Mouse (Mus musculus): ENCODE results near the gene Zfp319. TPM values are rescaled to one million over a fixed set of nuclear protein-coding genes. Genes with fewer than 3 reads are reported as not detected.

Zfp319 gene
- polyA plus RNA-seq, 1 experiment = 7.4 TPM

DNA sequence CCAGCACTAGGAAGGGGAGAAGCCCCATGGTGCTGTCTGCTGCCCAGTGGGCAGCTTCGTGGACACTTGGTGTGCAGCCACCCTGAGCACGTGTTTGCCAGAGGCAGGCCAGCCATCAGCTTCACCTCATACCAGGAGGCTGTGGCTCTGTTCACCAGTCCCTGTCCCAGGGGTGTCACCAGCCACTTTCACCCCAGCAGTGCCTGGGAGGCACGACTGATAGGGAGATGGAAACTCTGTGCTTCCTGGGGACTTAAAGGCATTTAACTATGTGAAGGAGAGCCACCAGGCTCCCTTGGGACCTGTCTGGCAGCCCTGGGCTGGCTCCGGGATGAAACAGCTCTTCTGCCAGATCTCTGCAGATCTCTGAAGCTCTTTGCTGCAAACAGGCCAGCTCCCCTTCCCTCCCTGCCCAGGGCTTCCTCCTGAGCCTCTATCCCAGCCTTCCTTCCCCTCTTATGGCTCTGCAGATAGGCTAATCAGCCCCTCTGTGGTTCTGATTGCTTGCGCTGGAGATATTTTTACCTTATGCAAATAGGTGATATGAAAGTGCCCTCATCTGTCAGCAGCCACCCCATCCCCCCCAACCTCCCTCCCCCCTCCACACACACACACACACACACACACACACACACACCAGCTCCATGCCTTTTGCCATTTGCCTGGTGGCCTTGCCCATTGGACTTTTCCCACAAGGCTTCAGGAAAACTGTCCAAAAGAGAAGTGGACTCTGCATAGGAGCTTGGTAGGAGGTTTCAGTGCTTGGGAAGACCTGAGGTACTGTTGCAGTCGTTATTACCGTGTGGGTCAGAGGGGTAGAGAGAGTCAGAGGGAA is 28.6 kb upstream of the Zfp319 start:
- Histone ChIP-seq H3K4me3 (no peak overlapping the region), H3K4me2 (ENCODE audit: low read depth) (no peak overlapping the region), H3K27me3 (ENCODE audit: control insufficient read depth, insufficient read depth, insufficient read length) (no peaks in the 10 kb centered on the region), H3ac (ENCODE audit: control insufficient read depth, insufficient read length) (no peak overlapping the region), H3K36me3 (ENCODE audit: control insufficient read depth, insufficient read depth) (no peaks in the 10 kb centered on the region), H3K79me2 (ENCODE audit: control insufficient read depth, insufficient read depth) (peaks cover 10% of the 10 kb centered on the region)
- TF ChIP-seq USF1 (IDR thresholded peaks at IDR 0.05; ENCODE audit: low read depth) (no peak), MYOD1 (IDR thresholded peaks at IDR 0.05; ENCODE audit: control insufficient read depth in 1 of 3, insufficient read length in 2 of 3, low read depth in 2 of 3) (no peak), MAX (IDR thresholded peaks at IDR 0.05; ENCODE audit: low read depth) (no peak), SRF (IDR thresholded peaks at IDR 0.05; ENCODE audit: control insufficient read depth, insufficient read length, low read depth) (no peak), CEBPB (IDR thresholded peaks at IDR 0.05; ENCODE audit: insufficient read depth, poor library complexity, severe bottlenecking) (no peak), TCF12 (IDR thresholded peaks at IDR 0.05; ENCODE audit: insufficient read depth, poor library complexity, severe bottlenecking) (no peak), POLR2AphosphoS2 (IDR thresholded peaks at IDR 0.05; ENCODE audit: insufficient read length, low read depth) (no peak), E2F4 (IDR thresholded peaks at IDR 0.05; ENCODE audit: insufficient read depth) (no peak), REST (IDR thresholded peaks at IDR 0.05; ENCODE audit: insufficient read depth, insufficient read length) (no peak), TCF3 (IDR thresholded peaks at IDR 0.05; ENCODE audit: insufficient read length, low read depth) (no peak), POLR2A (IDR thresholded peaks at IDR 0.05; ENCODE audit: insufficient read length, low read depth) (no peak), MYOG (IDR thresholded peaks at IDR 0.05; ENCODE audit: control insufficient read depth in 1 of 3, insufficient read depth in 1 of 3, insufficient read length in 2 of 3, low read depth in 2 of 3) (no peak)

DNA sequence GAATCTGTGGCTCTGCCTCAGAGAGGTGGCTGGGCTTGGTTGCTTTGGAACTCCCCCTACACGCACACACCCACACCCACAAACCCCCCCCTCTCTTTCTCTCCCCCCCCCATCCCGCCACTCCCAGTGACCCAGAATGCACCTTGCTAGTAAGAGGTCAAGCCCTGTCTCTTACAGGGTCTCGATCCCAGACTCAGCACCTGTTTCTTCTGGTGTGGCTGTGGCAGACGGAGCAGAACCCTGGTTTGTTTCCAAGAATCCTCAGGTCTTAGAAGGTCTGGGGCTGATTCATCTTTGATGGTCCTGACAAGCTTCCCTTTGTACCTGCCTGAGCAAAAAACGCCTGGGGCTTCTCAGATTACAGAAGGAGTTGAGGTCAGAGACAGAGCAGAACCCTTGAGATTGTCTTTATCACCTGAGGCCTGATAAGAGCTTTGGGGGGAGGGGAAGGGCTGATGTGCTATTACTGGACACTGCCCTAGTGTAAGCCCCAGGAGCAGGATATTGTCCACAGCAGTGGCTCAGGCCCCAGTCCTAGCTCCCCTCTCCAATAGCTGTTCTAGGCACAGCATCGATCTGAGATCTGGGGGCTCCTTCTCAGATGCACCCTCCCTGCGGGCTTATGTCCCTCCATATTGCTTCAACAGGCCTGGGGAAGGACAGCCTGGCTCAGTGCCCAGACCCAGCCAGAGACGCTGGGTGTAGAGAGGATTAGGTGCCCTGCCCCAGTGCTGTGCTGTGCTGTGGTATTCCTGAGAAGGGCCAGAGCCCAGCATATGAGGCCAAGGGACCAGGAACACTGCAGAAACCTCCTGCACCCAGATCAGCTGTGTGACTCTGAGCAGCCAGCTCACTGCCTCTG is 27.0 kb upstream of the Zfp319 start:
- Histone ChIP-seq H3K4me3 (no peak overlapping the region), H3K4me2 (ENCODE audit: low read depth) (peak overlapping the region; percentile 7), H3ac (ENCODE audit: control insufficient read depth, insufficient read length) (no peak overlapping the region), H3K36me3 (ENCODE audit: control insufficient read depth, insufficient read depth) (no peaks in the 10 kb centered on the region), H3K79me2 (ENCODE audit: control insufficient read depth, insufficient read depth) (peaks cover 19% of the 10 kb centered on the region), H3K27me3 (ENCODE audit: control insufficient read depth, insufficient read depth, insufficient read length) (no peaks in the 10 kb centered on the region)
- no peak for TF ChIP-seq TCF12 (IDR thresholded peaks at IDR 0.05; ENCODE audit: insufficient read depth, poor library complexity, severe bottlenecking)
- no peak for TF ChIP-seq TCF3 (IDR thresholded peaks at IDR 0.05; ENCODE audit: insufficient read length, low read depth)
- TF ChIP-seq POLR2A (IDR thresholded peaks at IDR 0.05; ENCODE audit: insufficient read length, low read depth) = no peak
- TF ChIP-seq MYOG (IDR thresholded peaks at IDR 0.05; ENCODE audit: control insufficient read depth in 1 of 3, insufficient read depth in 1 of 3, insufficient read length in 2 of 3, low read depth in 2 of 3) = peak in 1 of 3 experiments; percentile 64
- no peak for TF ChIP-seq USF1 (IDR thresholded peaks at IDR 0.05; ENCODE audit: low read depth)
- no peak for TF ChIP-seq SRF (IDR thresholded peaks at IDR 0.05; ENCODE audit: control insufficient read depth, insufficient read length, low read depth)
- TF ChIP-seq MYOD1 (IDR thresholded peaks at IDR 0.05; ENCODE audit: control insufficient read depth in 1 of 3, insufficient read length in 2 of 3, low read depth in 2 of 3) = peak in 2 of 3 experiments; percentile 43 to 73
- TF ChIP-seq POLR2AphosphoS2 (IDR thresholded peaks at IDR 0.05; ENCODE audit: insufficient read length, low read depth) = no peak
- TF ChIP-seq CEBPB (IDR thresholded peaks at IDR 0.05; ENCODE audit: insufficient read depth, poor library complexity, severe bottlenecking) = no peak
- no peak for TF ChIP-seq E2F4 (IDR thresholded peaks at IDR 0.05; ENCODE audit: insufficient read depth)
- no peak for TF ChIP-seq MAX (IDR thresholded peaks at IDR 0.05; ENCODE audit: low read depth)
- TF ChIP-seq REST (IDR thresholded peaks at IDR 0.05; ENCODE audit: insufficient read depth, insufficient read length) = no peak

DNA sequence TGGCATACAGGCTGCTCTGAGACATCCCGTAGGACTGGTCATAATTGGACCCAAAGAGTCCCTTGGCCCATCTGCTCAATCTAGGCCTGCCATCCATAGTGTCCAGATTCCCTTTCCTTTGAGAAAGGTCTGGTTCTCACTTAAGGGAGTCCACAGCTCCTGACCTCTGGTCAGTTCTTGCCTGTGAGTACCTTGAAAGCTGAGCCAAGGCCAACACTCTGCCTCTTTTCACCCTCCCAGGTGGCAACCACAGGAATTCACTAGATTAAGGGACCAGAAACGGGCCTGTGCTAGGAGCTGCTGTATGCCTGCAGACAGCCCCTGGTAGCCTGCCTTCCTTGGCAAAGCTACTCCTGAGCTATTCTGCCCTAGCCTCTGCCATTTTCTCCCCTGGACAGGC is 22.9 kb upstream of the Zfp319 start:
- no peak for TF ChIP-seq USF1 (IDR thresholded peaks at IDR 0.05; ENCODE audit: low read depth)
- TF ChIP-seq CEBPB (IDR thresholded peaks at IDR 0.05; ENCODE audit: insufficient read depth, poor library complexity, severe bottlenecking) = no peak
- TF ChIP-seq TCF12 (IDR thresholded peaks at IDR 0.05; ENCODE audit: insufficient read depth, poor library complexity, severe bottlenecking) = no peak
- TF ChIP-seq TCF3 (IDR thresholded peaks at IDR 0.05; ENCODE audit: insufficient read length, low read depth) = no peak
- no peak for TF ChIP-seq SRF (IDR thresholded peaks at IDR 0.05; ENCODE audit: control insufficient read depth, insufficient read length, low read depth)
- TF ChIP-seq POLR2AphosphoS2 (IDR thresholded peaks at IDR 0.05; ENCODE audit: insufficient read length, low read depth) = no peak
- TF ChIP-seq E2F4 (IDR thresholded peaks at IDR 0.05; ENCODE audit: insufficient read depth) = no peak
- no peak for TF ChIP-seq POLR2A (IDR thresholded peaks at IDR 0.05; ENCODE audit: insufficient read length, low read depth)
- TF ChIP-seq REST (IDR thresholded peaks at IDR 0.05; ENCODE audit: insufficient read depth, insufficient read length) = no peak
- TF ChIP-seq MYOG (IDR thresholded peaks at IDR 0.05; ENCODE audit: control insufficient read depth in 1 of 3, insufficient read depth in 1 of 3, insufficient read length in 2 of 3, low read depth in 2 of 3) = no peak
- no peak for TF ChIP-seq MYOD1 (IDR thresholded peaks at IDR 0.05; ENCODE audit: control insufficient read depth in 1 of 3, insufficient read length in 2 of 3, low read depth in 2 of 3)
- TF ChIP-seq MAX (IDR thresholded peaks at IDR 0.05; ENCODE audit: low read depth) = no peak
- H3K27me3 ChIP-seq (ENCODE audit: control insufficient read depth, insufficient read depth, insufficient read length) = no peaks in the 10 kb centered on the region
- H3K4me3 ChIP-seq = peak overlapping the region; percentile 49
- H3K79me2 ChIP-seq (ENCODE audit: control insufficient read depth, insufficient read depth) = peaks cover 13% of the 10 kb centered on the region
- no peak overlapping the region for H3ac ChIP-seq (ENCODE audit: control insufficient read depth, insufficient read length)
- peak overlapping the region; percentile 71 for H3K4me2 ChIP-seq (ENCODE audit: low read depth)
- H3K36me3 ChIP-seq (ENCODE audit: control insufficient read depth, insufficient read depth) = no peaks in the 10 kb centered on the region

Measured in myocyte (in vitro differentiated cells).